Mouse (Mus musculus): ENCODE data around the gene Dyx1c1. TPM values are rescaled to one million over a fixed set of nuclear protein-coding genes. Genes with fewer than 3 reads are reported as not detected.
A peak's percentile ranks its signal among the peaks of the same experiment; 100 is the strongest.

Gene Dyx1c1
- total RNA-seq (2021) = under 1 TPM; 0.30 to 0.57 TPM
- long read RNA-seq, experiment 1 = 0 reads
- long read RNA-seq, experiment 2 = 0 reads

DNA sequence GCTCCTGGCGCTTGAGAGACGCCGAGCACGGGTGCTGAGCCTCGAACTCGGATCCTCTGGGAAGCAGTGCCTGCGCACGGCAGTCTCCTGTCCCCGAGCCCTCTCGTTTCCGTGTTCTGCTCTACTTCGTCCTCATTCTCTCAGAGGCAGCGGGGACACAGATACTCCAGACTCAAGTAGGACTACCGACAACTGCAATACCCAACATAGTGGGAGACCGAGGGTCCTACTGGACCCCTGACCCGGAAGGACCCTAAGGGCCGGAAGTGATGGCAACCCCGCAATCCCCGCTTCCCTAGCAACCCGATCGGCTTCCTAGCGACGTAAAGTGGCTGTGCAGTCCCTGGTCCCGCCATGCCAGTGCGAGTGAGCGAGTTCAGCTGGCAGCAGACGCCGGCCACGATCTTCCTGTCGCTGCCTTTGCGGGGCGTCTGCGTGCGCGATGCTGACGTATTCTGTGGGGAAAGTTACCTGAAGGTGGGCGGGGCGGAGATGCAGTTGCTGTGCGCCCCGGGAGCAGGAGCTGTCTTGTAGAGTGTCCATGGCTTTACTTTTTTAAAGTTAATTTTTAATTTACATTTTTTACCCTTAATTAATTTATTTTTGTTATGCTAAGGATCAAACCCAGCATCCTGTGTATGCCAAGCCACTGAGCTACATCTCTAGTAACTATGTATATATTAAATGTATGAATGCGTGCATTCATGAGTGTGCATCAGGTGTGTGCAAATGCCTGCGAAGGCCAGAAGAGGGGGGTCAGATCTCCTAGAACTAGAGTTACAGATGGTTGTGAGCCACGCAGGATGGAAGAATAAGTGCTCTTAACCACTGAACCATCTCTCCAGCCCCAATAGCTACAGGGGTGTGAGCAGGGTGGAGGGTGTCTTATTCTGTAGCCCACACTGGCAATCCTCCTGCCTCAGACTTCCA, at the start of gene Dyx1c1, which contains the start of gene Gm44503:
Gene Dyx1c1 (plus strand): TSS at position 265 of the 930 bp plus-strand sequence.
Gene Gm44503 (plus strand): TSS at position 332 of the 930 bp plus-strand sequence.
- DNase-seq = peak; percentile 76 to 77

DNA sequence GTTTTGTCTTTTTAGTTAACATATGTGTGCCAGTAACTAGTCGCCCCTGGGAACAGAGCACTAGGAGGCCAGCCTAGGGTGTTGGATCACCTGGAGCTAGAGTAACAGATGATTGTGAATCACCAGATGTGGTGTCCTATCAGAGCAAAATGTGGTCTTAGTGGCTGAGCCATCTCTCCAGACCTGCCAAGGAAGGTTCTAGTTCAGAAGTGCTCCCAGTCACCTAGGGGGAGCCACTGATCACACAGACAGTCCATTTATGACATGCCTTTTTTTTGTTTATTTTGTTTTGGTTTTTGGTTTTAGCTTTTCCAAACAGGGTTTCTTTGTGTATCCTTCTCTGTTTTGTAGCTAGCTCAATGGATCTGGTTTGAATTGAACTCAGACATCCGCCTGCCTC, 47.2 kb upstream of the Dyx1c1 start:
- DNase-seq = no peak

DNA sequence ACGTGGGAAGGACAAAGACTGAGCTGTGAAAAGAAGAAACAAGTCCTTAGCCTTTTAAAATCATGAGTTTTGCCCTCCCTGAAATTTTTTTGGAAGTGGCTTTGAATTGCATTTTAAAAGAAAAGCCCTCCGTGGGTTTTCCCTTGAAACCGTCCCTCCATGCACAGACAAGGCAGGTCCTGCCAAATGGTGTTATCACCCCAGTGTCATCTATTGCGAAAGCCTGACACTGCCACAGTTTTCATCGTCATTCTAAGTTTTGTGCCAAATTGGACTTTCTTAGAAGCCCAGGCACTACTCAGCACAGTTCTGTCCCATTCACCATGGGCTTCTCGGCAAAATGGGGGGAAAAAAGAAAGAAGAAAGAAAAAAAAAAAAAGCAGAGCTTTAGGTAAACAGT, 45.0 kb upstream of the Dyx1c1 start:
- DNase-seq = no peak

DNA sequence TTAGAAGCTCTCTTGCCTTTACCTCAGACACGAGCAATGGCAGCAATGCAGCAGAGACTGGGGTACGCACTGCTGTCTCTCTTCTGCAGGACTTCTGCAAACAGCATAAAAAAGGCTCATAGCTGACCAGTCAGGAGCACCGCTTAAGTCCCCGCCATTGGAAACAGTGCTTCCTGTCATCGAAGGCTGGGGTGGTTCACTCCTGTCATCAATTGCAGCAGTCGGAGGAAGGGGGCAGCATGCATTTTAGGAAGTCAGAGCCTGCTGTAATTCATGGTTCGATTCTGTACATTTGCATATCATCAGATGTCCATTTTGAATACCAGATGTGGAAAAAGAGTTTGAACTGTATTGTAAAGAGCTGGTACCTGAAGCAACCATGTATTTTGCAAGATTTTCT, 42.9 kb upstream of the Dyx1c1 start:
- DNase-seq = no peak

DNA sequence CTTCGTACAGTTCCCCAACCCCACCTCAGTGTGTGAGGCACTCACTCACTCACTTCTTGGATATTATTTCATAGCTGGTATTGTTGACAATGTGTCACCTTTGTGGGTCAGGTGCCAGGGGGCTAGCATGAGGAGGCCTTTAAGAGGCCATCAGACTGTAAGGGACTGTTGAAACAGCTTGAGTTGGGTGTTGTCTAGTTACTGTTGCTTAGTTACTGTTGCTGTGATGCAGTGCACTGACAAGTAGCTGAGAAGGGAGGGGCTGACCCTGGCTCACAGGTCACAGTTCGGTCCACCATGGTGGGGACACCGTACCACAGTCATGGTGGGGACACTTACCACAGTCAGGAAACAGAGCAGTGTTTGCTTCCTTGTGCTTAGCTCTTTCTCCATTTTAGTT, 35.5 kb upstream of the Dyx1c1 start:
- DNase-seq = no peak

DNA sequence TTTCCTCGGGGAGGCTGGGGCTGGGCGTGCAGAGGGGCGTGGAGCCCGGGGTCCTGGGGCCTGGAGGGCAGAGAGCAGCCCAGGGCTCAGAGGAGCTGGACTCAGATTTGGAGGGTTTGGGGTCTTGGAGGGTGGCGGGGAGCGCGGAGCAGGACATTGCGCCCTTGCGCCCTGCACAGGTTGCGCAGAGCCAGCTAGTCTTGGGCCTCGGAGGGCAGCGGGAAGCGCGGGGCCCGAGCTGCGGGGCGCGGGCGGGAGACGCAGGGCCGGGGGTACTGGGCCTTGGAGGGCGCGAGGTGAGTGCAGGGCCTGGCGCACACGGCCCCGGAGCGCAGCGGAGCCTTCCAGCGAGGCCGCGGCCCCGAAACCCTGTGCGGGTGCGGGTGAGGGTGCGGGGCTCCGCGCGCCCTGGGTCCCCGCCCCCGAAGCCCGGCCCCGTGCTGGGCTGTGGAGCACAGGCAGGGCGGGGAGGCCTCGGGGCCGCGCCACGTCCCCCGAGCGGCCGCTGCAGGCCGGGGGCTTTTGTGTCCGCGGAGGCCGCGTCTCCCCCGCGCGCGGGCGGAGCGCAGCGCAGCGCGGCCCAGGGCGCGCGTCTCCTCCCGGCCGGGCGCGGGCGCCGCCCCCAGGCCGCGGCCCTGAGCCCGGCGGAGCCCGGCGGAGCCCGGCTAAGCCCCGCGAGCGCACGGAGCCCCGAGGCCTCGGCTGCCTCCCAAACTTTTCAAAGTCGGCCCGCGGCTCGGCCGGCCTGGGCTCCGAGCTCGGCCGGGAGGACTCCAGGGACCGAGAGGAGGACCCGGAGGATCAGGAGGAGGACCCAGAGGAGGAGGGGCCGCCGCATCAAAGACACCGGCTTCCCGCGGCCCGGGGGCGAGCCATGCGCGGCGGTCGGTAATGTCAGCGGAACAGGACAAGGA, 33.3 kb upstream of the Dyx1c1 start, which contains the start of gene Pygo1:
Gene Pygo1 (plus strand): TSS at position 625 of the 914 bp plus-strand sequence.
- DNase-seq = peak; percentile 43 to 65

DNA sequence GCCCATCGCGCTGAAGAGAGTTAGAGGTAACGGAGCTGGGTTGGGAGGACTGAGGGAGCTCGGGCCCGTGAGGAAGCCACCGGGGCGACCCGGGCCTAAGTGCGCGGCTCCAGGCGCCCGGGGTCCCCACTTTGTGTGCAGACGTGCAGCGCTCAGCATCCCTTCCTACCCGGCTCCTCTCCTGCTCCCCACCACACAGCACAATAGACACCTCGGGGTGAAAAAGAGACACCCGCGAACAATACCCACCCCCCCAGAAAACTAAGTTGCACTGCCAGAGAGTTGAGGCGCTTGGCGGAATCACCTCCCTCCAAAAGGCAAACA, 32.7 kb upstream of the Dyx1c1 start:
- DNase-seq = no peak

DNA sequence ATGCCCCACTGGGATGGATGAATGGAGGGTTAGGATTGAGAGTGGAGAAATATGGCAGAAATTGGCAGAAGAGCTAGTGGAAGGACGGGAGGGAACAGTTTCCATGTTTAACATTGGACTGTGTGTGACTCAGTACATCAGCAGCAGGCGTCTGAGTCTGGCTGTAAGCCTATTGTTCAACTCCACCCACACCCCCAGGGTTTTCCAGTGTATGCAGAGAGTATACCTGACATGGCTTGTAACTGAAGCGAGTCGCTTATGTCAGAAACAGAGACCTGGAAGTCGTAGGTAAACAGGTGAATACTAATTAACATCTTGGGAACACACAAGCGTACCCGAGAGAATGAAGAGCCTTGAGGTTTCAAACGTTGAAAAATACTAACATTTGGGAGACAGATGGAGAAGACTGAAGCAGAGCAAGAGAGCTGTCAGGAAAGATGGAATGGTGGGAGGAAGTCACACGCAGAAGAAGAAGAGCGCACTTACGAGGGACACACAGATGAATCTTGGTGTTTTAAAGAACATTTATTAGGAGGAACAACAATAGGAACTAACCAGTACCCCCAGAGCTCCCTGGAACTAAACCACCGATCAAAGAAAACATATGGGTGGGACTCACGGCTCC, 27.3 kb upstream of the Dyx1c1 start:
- no peak for DNase-seq

DNA sequence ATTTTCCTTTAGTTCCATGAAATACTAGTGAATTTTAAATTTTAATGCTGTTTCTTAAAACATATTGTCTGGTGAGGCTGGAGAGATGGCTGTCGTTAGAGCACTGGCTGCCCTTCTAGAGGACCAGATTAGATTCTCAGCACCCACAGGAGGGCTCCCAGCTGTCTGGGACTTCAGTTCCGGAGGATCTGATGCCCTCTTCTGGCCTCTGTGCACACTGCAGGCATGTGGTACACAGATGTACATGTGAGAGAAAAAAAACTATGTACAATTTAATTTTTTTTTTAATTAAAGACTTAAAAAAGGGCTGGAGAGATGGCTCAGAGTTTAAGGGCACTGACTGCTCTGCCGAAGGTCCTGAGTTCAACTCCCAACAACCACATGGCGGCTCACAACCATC, 23.3 kb upstream of the Dyx1c1 start:
- no peak for DNase-seq

DNA sequence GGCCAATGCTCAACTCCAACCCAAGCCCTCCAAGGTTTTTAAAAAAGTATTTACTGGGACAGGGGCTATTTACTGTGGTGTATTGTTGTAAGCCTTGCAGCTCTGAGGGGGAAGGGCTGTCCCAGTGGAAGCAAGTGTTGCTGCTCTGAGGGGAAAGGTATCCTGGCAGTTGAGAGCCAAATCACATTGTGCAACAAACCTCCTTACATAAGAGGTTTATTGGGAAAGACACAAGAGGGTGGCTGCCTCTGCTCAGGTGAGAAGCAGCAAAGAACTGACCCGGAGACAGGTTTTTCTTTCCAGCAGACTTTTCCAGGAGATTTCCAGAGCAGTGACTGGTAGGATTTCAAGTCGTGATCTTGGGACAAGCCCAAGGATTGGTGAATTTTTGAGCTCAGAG, 22.3 kb upstream of the Dyx1c1 start:
- no peak for DNase-seq

DNA sequence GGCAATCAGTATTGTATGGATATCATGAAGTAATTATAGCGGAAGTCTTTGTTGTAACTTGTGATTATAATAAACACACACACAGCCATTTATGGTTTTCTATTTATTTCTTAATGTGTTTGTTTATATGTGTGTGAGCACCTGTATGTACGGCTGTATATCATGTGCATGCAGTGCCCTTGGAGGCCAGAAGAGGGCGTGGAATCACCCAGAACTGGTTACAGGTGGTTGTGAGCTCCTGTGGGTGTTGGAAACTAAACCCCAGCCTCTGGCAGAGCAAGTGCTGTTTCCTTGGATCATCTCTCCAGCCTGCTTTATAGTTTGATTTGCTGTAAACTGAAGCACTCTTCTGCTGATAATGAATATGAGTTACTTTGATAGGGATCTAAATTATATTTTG, 15.2 kb upstream of the Dyx1c1 start:
- no peak for DNase-seq

DNA sequence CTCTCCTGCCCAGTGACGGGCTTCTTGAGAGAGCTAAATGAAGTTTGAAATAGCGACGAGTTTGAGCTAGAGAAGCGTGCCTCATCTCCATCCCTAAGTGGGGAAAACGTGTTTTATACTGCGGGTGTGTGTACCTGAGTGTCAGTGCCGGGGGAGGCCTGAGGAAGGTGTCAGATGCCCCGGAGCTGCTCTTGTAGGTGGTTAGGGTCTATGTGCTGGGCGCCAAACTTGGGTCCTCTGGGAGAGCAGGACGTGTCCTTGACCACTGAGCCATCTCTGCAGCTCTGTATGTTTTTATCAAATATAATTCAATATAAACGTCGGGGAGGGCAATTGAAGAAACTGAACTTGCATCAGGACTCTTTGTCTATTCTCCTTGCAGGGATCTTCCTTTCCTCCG, 14.3 kb upstream of the Dyx1c1 start:
- DNase-seq = no peak

DNA sequence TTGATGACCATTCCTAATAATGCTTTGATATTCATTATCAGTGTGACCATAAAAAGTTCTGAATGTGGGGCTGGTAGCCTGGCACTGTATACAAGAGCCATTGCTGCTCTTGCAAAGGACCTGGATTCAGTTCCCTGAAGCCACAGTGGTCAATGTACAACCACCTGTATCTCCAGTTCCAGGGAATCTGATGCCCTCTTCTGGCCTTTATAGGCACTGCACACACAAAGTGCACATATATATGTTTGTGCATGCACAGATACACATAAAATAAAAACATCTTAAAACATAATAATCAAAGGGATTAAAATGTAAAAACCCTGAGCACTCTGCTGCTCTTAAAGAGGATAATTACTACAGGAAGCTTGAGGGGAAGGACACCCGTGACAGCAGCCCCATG, 11.6 kb upstream of the Dyx1c1 start:
- no peak for DNase-seq

DNA sequence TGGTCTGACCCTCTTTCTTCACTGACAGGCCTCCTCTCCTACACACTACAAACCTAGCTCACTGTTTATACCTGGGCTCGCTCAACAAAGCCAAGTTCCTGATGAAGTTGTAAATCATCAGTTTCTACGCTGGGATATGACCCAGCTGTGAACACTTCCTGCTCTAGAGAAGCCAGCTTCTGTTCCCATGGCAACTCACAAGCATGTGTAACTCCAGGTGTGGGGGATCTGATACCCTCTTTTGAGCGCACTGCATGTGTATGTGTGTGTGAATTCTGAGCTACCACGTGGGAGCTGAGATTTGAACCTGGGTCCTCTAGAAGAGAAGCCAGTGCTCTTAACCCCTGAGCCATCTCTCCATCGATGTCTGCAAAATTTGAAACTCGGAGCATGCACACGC, 9.0 kb upstream of the Dyx1c1 start:
- no peak for DNase-seq

DNA sequence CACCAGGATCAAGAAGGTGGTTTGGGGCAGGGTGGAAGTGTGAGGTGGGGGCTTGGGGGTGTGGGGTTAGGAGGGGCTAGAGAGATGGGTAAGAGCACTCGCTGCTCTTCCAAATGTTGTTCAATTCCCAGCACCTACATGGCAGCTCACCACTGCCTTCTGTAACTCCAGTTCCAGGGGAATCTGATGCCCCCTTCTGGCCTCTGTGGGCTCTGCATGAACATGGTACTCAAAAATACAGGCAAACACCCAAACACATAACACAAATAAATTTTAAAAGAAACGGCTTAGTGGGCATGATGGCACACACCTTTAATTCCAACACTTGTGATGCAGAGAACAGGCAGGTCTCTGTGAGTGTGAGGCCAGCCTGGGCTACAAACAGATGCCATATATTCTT, 3.8 kb upstream of the Dyx1c1 start:
- DNase-seq = peak in 1 of 2 experiments; percentile 33

DNA sequence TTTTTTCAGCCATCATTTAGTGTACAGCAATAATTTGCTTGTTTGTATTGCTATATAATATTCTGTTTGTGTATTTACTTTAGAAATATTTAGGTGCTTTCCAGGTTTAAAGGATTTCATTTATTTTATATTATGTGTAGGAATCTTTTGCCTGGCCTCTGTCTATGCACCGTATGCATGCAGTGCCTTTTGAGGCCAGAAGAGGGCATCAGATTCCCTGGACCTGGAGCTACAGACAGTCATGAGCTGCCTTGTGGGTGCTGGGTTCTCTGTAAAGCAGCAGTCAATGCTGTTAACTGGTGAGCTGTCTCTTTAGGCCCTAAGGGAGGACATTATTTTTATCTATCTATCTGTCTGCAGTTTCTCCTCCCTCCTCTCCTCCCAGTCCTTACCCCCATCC, 3.0 kb upstream of the Dyx1c1 start:
- peak; percentile 27 to 57 for DNase-seq

DNA sequence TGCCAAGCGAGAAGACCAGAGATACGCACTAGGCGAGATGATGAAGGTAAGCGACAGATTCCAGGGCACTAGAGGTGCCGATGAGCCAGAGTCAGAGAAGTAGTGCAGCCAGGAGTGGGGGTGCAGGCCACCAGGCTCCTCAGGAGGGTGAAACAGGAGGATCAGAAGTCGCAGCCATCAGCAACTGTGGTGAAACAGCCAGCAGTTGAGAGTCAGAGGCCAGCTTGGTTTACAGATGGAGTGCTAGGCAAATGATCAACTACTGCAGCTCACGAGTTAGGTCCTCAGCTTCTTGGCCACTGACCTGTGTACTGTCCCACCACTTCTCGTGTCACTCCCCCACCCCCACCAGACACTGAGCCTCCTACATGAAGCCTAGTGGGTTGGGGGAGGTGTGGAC, 2.8 kb downstream of the Dyx1c1 start:
- no peak for DNase-seq

DNA sequence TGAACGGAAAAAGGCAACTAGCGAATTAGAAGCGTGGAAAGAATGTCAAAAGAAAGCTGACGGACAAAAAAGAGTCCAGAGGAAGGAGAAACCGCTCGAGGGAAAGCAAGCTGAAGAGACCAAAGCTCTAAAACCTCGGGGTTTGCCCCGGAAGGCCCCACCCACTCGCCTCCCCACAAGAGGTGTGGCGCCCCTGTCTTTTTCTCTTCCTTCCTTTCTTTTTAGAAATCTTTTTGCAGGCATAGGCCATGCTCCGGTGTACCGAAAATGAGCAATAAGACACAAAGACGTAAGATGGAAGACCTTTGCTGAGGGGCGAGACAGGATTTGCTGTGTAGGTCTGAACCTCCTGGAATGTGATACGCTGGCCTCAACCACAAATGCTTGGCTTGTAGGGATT, 3.4 kb downstream of the Dyx1c1 start:
- DNase-seq = no peak

DNA sequence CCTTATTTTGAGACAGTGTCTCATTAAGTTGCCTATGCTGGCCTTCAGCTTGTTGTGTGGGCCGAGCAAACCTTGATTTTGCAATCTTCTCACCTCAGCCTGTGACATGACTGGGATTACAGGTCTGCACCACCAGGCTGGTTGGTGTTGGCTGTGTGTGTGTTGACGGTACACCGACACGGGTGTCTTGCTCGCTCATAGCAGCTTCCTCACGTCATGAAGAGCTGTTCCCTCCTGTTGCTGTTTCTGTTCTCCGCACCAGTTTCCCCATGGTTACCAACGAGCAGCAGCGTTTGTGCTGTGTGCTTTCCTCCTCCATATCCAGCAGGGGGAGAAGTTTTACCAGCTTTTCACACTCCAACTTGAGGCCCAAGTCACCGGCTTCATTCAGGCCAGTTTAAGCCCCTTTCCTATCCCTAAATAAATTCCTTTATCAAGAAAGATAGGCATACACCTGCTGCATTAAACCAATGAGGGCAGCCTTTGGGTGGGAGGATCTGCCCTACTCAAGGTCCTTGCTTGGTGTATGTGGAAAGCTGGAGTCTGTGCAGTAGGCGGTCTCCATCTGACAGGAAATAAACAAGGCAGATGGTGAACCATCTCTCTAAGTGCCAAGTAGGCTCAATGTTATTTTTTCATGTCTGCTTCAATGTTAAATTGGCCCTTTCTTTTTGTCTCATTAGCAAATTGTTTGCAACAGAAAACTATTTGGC, 9.9 kb downstream of the Dyx1c1 start:
- peak; percentile 50 to 62 for DNase-seq

DNA sequence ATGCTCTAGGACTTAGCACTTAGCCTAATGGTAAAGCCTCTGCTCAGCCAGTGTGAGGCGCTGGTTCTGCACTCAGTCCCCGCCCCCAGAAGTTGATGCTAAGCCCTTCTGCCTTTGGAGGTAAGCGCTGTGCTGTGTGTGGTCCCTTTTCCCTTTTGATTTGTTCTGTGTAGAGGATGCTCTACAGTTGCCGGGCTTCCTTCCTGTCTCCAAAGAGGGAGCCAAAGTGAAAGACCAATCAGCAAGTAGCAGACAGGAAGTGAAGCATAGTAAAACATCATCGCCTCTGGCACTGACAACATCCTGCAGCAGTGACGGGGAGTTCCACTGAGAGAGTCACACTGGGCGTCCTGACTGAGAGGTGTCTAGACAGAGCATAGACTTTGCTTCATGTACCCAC, 11.3 kb downstream of the Dyx1c1 start:
- peak in 1 of 2 experiments; percentile 53 for DNase-seq

DNA sequence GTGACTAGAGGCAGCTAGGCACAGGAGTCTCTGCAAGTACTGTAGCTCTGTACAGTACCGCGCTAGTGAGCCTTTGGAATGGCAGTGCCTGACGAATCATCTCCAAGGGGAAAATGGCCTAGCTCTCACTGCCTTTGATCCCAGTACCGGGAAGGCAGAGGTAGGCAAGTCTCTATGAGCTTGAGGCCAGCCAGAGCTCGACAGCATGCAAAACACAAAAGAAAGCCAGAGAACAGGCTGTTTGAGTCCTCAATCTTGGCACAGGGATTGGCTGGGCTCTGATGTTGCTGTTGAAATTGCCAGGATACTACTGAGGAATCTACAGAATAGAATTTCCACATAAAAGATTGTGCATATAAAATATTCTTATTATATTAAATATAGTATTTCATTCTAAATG, 13.8 kb downstream of the Dyx1c1 start:
- no peak for DNase-seq

DNA sequence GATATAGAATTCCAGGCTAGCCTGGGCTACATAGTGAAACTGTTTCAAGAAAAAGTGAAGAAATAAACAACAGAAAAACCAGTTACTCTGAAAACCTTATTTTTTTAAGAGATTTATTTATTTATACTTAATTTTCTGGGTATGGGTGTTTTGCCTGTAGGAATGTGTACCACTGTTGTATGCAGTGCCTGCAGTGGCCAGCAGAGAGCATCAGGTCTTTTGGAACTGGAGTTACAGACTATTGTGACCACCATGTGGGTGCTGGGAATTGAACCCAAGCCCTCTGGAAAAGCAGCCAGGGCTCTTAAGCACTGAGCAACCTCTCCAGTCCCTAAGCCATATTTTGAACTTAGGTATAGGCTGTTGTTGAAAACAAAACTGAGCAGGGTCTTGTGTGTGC, 14.4 kb downstream of the Dyx1c1 start:
- no peak for DNase-seq
